Mouse (Mus musculus): ENCODE results near the gene Prss43. TPM values are rescaled to one million over a fixed set of nuclear protein-coding genes. Genes with fewer than 3 reads are reported as not detected.
"Not testable (repeated sequence)": the region's sequence is repeated elsewhere in the genome, so short reads cannot be mapped to it uniquely, and the experiment has no call there.

Prss43 gene
- polyA plus RNA-seq, 1 experiment from 2014 or later = not detected

DNA sequence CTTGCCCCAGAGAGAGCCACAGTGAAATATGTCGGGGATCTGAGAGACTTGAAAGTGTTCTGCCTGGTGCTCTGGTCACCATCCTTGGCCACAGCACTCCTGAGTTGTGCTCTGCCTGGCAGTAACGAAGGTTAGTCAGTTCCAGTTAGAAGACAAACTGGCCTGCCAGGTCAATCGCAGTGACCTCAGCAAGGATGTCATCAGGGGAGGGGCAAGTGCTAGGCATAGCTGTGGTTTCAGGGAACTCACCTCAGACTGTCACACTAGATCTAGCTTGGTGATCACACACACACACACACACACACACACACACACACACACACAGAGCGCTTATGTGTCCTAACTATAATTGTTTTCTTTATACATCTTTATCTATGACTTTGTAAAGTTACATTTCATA is 23.2 kb upstream of the Prss43 start:
- no peaks in the 10 kb centered on the region for H3K9me3 ChIP-seq
- H3K27ac ChIP-seq = no peak overlapping the region
- no peak overlapping the region for H3K4me3 ChIP-seq
- H3K9ac ChIP-seq = no peak overlapping the region
- H3K27me3 ChIP-seq = no peaks in the 10 kb centered on the region
- no peaks in the 10 kb centered on the region for H3K36me3 ChIP-seq
- H3K4me1 ChIP-seq = no peaks in the 10 kb centered on the region
- ATAC-seq (ENCODE audit: insufficient number of reproducible peaks, insufficient read depth, low FRiP score, low TSS enrichment, low read depth) = no peak
- 66% methylated on average over 4 of the region's 4 CpGs for WGBS
- no peak overlapping the region for H3K4me2 ChIP-seq

- H3K27ac ChIP-seq = no peak overlapping the region
- H3K9me3 ChIP-seq = no peaks in the 10 kb centered on the region
- no peak for ATAC-seq (ENCODE audit: insufficient number of reproducible peaks, insufficient read depth, low FRiP score, low TSS enrichment, low read depth)
- WGBS = 80% methylated on average over 4 of the region's 4 CpGs
- no peaks in the 10 kb centered on the region for H3K4me1 ChIP-seq
- no peaks in the 10 kb centered on the region for H3K36me3 ChIP-seq
- no peak overlapping the region for H3K4me2 ChIP-seq
- H3K9ac ChIP-seq = no peak overlapping the region
- no peak overlapping the region for H3K4me3 ChIP-seq
- H3K27me3 ChIP-seq = no peaks in the 10 kb centered on the region
These were observed 16.4 kb upstream of the Prss43 start for GRCm38 (mm10) chr9:110810051-110810450.

DNA sequence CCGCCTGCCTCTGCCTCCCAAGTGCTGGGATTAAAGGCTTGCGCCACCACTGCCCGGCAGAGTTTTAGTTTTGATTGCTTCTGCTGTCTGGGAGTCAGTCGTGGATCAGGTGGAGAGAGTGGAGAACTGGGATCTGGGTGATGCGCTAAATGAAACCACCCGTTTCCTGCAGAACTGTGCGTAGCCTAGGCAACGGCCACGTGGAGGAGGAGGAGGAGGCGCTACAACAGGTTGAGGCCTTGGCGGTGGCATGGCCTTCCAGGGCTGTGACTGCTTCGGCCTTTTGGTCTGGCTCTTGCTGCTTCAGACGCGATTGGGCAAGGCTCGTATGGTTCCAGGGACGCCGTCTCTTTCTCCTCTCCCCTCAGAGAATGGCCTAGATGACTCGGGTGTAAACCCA is 12.7 kb upstream of the Prss43 start, which contains the start of gene Prss44:
Gene Prss44, plus strand, starts transcription at position 206 of the 400 bp plus-strand sequence.
- no peak within 1 kb of the TSS for H3K4me2 ChIP-seq
- H3K36me3 ChIP-seq = no peaks in the 10 kb centered on the region
- no peak within 1 kb of the TSS for H3K9ac ChIP-seq
- no peak within 1 kb of the TSS for H3K27ac ChIP-seq
- H3K4me1 ChIP-seq = no peaks in the 10 kb centered on the region
- no peak within 1 kb of the TSS for H3K4me3 ChIP-seq
- no peaks in the 10 kb centered on the region for H3K9me3 ChIP-seq
- no peak for ATAC-seq (ENCODE audit: insufficient number of reproducible peaks, insufficient read depth, low FRiP score, low TSS enrichment, low read depth)
- no peaks in the 10 kb centered on the region for H3K27me3 ChIP-seq
- 60% methylated on average over 18 of the region's 18 CpGs for WGBS

DNA sequence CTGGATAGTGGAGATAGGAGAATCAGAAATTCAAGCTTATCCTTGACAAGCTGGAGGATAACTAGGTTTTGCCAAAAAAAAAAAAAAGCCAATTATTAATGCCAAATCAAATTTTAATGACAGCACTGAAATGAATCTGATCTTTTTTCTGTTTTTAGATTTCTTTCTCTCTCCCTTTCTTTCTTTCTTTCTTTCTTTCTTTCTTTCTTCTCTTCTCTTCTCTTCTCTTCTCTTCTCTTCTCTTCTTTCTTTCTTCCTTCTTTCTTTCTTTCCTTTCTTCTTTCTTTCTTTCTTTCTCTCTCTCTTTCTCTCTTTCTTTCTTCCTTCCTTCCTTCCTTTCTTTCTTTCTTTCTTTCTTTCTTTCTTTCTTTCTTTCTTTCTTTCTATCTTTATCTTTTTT is 5.9 kb upstream of the Prss43 start:
- not testable (repeated sequence) for H3K9me3 ChIP-seq; H3K4me3 ChIP-seq; H3K27ac ChIP-seq; H3K9ac ChIP-seq; H3K36me3 ChIP-seq; ATAC-seq (ENCODE audit: insufficient number of reproducible peaks, insufficient read depth, low FRiP score, low TSS enrichment, low read depth); H3K4me2 ChIP-seq; H3K27me3 ChIP-seq; H3K4me1 ChIP-seq

- Histone ChIP-seq H3K4me3 (no peak overlapping the region), H3K27ac (no peak overlapping the region), H3K4me1 (no peaks in the 10 kb centered on the region; the same call in 1 of the 2 replicates), H3K4me2 (no peak overlapping the region), H3K9me3 (no peaks in the 10 kb centered on the region), H3K36me3 (no peaks in the 10 kb centered on the region), H3K27me3 (no peaks in the 10 kb centered on the region), H3K9ac (no peak overlapping the region)
- 86% methylated on average over 7 of the region's 7 CpGs for WGBS
- no peak for ATAC-seq (ENCODE audit: insufficient number of reproducible peaks, insufficient read depth, low FRiP score, low TSS enrichment, low read depth)
These were observed 5.1 kb upstream of the Prss43 start for GRCm38 (mm10) chr9:110821436-110821835.

DNA sequence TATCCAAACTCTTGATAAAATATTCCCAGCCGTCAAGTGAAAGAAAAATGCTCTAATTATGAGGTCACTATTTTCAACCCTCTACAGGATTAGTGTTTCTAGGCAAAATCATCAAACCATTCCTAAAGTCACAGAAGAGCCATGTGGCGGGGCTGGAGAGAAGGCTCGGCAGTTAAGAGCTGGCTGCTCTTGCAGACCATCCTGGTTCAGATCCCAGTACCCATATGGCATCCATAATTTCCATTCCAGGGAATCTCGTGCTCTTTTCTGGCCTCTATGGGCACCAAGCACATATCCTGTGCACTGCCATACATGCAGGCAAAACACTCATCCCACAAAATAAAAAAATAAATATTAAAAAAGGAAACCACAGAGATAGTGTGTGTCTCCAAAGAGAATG is 1.1 kb upstream of the Prss43 start:
- Histone ChIP-seq H3K4me1 (no peaks in the 10 kb centered on the region; the same call in 1 of the 2 replicates), H3K4me3 (no peak overlapping the region), H3K9me3 (no peaks in the 10 kb centered on the region), H3K27me3 (no peaks in the 10 kb centered on the region), H3K9ac (no peak overlapping the region), H3K36me3 (no peaks in the 10 kb centered on the region), H3K27ac (no peak overlapping the region), H3K4me2 (no peak overlapping the region)
- ATAC-seq (ENCODE audit: insufficient number of reproducible peaks, insufficient read depth, low FRiP score, low TSS enrichment, low read depth) = no peak
- 70% methylated on average over 4 of the region's 4 CpGs for WGBS

DNA sequence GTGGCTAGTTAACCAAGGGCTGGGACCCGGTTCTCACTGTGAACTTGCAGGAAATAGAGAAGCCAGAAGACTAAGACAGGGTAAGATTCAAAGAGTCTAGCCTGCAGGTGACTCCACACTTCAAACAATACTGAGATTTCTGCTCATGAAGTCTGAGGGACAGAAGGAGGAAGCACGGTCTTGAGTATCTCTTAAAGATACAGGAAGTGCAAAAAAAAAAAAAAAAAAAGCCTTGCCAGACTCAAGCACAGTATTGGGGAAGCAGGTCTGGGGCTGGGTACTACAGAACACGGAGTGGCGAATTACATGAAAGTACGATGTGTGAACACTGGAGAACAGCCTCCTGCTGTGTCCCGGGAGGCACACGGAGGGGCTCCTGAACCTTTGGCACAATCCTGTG is 658 bp upstream of the Prss43 start:
- Histone ChIP-seq H3K4me3 (no peak overlapping the region), H3K9me3 (no peaks in the 10 kb centered on the region), H3K27me3 (no peaks in the 10 kb centered on the region), H3K9ac (no peak overlapping the region), H3K4me2 (no peak overlapping the region), H3K4me1 (no peaks in the 10 kb centered on the region; the same call in 1 of the 2 replicates), H3K36me3 (no peaks in the 10 kb centered on the region), H3K27ac (no peak overlapping the region)
- 75% methylated on average over 7 of the region's 7 CpGs for WGBS
- no peak for ATAC-seq (ENCODE audit: insufficient number of reproducible peaks, insufficient read depth, low FRiP score, low TSS enrichment, low read depth)

GRCm38 (mm10) chr9:110833021-110833420 is 6.5 kb downstream of the Prss43 start:
- H3K4me2 ChIP-seq = no peak overlapping the region
- no peaks in the 10 kb centered on the region for H3K4me1 ChIP-seq
- no peak overlapping the region for H3K9ac ChIP-seq
- H3K36me3 ChIP-seq = no peaks in the 10 kb centered on the region
- no peak overlapping the region for H3K4me3 ChIP-seq
- no peaks in the 10 kb centered on the region for H3K9me3 ChIP-seq
- H3K27ac ChIP-seq = no peak overlapping the region
- H3K27me3 ChIP-seq = no peaks in the 10 kb centered on the region
- WGBS = 69% methylated on average over 5 of the region's 5 CpGs
- ATAC-seq (ENCODE audit: insufficient number of reproducible peaks, insufficient read depth, low FRiP score, low TSS enrichment, low read depth) = no peak

GRCm38 (mm10) chr9:110834411-110834810 is 7.9 kb downstream of the Prss43 start, which contains the start of gene Prss45:
TSS of gene Prss45 (plus strand) at chr9:110834588.
- H3K4me2 ChIP-seq = peak within 1 kb of the TSS; percentile 24
- H3K9me3 ChIP-seq = no peaks in the 10 kb centered on the region
- H3K4me1 ChIP-seq = no peaks in the 10 kb centered on the region
- no peaks in the 10 kb centered on the region for H3K36me3 ChIP-seq
- ATAC-seq (ENCODE audit: insufficient number of reproducible peaks, insufficient read depth, low FRiP score, low TSS enrichment, low read depth) = no peak
- no peaks in the 10 kb centered on the region for H3K27me3 ChIP-seq
- no peak within 1 kb of the TSS for H3K27ac ChIP-seq
- H3K4me3 ChIP-seq = no peak within 1 kb of the TSS
- H3K9ac ChIP-seq = no peak within 1 kb of the TSS
- 67% methylated on average over 19 of the region's 19 CpGs for WGBS

DNA sequence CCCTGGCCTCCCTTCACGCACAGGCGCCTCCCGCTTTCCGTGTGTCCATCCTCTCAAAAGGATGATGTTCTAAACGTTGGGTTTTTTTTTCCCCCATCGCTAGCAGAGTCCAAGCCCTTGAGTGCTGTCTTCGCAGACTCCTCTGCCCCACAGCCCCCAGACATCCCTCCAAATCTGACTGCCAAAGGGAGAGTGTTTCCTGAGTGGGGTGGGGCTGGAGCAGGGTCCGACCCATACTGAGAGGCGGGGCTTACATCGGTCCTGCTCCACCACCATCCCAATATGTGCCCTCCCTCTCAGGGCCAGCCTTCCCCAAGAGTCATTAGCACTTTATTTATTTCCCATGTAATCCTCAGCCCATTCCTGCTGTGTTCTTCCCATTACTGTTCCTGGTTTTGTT is 8.5 kb downstream of the Prss43 start:
- Histone ChIP-seq H3K9ac (no peak overlapping the region), H3K4me3 (no peak overlapping the region), H3K36me3 (no peaks in the 10 kb centered on the region), H3K4me2 (peak overlapping the region; percentile 24), H3K27ac (no peak overlapping the region), H3K4me1 (no peaks in the 10 kb centered on the region), H3K27me3 (no peaks in the 10 kb centered on the region), H3K9me3 (no peaks in the 10 kb centered on the region)
- ATAC-seq (ENCODE audit: insufficient number of reproducible peaks, insufficient read depth, low FRiP score, low TSS enrichment, low read depth) = no peak
- 34% methylated on average over 10 of the region's 10 CpGs for WGBS

DNA sequence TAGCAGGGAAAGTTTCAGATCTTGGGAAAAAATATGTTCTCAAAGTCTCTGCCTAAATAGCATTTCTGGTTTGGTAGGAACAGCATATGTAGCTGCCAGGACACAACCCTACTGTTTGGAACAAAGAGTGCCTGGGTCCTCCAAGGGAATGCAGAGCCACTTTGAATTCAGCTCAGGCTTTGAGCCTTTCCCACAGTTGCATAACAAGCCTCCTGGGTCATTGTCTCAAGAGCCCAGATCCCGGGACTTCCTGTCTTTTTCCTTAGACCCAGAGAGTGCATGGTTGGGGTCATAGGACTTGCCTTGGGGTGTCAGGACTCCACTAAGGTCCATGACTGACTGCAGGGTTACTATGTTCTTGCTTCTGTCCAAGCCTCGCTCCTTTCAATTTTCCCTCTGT is 9.6 kb downstream of the Prss43 start:
- Histone ChIP-seq H3K27ac (no peak overlapping the region), H3K9me3 (no peaks in the 10 kb centered on the region), H3K9ac (no peak overlapping the region), H3K27me3 (no peaks in the 10 kb centered on the region), H3K4me1 (no peaks in the 10 kb centered on the region), H3K4me3 (no peak overlapping the region), H3K36me3 (no peaks in the 10 kb centered on the region), H3K4me2 (no peak overlapping the region)
- WGBS = 48% methylated on average over 2 of the region's 2 CpGs
- ATAC-seq (ENCODE audit: insufficient number of reproducible peaks, insufficient read depth, low FRiP score, low TSS enrichment, low read depth) = no peak

DNA sequence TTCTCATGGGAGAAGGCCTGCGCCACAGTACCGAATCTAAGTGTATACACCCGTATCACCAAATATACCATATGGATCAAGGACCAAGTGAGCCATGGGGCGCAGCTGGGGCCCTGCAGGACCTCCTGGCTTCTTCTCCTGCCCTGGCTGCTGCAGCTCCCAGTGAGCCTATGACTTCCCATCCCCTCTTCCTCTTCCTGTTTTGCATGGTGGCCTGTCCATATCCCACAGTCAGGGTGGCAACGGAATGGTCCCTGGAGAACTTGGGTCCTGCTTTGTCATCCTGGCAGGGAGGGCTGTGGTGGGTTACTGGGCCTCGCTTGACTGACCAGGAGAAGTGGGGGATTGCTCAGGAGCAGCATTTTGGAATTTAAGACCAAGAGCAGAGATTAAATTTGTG is 14.4 kb downstream of the Prss43 start:
- Histone ChIP-seq H3K9me3 (no peaks in the 10 kb centered on the region), H3K4me1 (no peaks in the 10 kb centered on the region), H3K4me3 (no peak overlapping the region), H3K4me2 (no peak overlapping the region), H3K9ac (no peak overlapping the region), H3K27ac (no peak overlapping the region), H3K36me3 (no peaks in the 10 kb centered on the region), H3K27me3 (no peaks in the 10 kb centered on the region)
- no peak for ATAC-seq (ENCODE audit: insufficient number of reproducible peaks, insufficient read depth, low FRiP score, low TSS enrichment, low read depth)
- 82% methylated on average over 6 of the region's 6 CpGs for WGBS

- H3K9ac ChIP-seq = no peak overlapping the region
- no peaks in the 10 kb centered on the region for H3K4me1 ChIP-seq
- no peaks in the 10 kb centered on the region for H3K27me3 ChIP-seq
- H3K4me3 ChIP-seq = no peak overlapping the region
- no peak for ATAC-seq (ENCODE audit: insufficient number of reproducible peaks, insufficient read depth, low FRiP score, low TSS enrichment, low read depth)
- no peak overlapping the region for H3K4me2 ChIP-seq
- no peaks in the 10 kb centered on the region for H3K36me3 ChIP-seq
- H3K27ac ChIP-seq = no peak overlapping the region
- 69% methylated on average over 2 of the region's 2 CpGs for WGBS
- H3K9me3 ChIP-seq = no peaks in the 10 kb centered on the region
These were observed 14.9 kb downstream of the Prss43 start for GRCm38 (mm10) chr9:110841438-110841837.

All from embryonic facial prominence, embryonic 13.5 days (tissue).